Mouse (Mus musculus) ovary, postnatal 36 days (tissue): ENCODE data around the gene Zfp580.
"Not testable (repeated sequence)": the region's sequence is repeated elsewhere in the genome, so short reads cannot be mapped to it uniquely, and the experiment has no call there.

Experiments
- DNase-seq: peaks from one replicate; pipeline ENCODE4 v3.0.0; 2022; ENCODE audit warnings: low spot score, mixed read lengths

Zfp580 gene

DNA sequence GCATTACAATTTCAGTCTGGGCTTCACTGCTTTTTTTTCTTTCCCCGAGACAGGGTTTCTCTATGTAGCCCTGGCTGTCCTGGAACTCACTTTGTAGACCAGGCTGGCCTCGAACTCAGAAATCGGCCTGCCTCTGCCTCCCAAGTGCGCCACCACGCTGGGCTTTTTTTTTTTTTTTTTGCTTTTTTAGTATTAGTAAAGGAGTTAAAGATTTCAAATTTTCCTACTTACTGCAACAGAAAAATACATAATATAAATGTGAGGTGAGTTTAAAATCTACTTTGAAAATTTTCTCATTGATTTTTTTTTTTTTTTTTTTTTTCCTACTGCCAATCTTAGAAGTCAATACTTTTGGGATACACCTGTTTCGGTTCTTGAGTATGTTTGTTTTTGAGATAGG, 13.5 kb downstream of the Zfp580 start:
- no peak for DNase-seq

DNA sequence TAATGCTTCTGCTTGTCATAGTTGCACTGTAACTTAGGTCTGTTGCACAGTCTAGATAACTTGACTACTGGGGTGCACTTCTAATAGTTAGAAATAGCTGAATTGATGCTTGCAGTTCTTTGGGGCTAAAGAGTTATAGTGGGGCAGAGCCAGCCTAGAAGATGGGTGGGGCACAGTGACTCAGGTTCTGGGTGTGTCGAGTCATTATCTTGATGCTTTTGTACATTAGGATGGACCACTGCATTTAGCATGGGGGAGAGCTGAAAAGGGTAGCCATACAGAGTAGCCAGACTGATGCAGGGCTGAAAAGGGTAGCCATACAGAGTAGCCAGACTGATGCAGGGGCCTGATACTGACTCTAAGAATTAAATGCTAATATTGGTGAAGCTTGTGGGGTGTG, 22.2 kb downstream of the Zfp580 start:
- DNase-seq: no peak

DNA sequence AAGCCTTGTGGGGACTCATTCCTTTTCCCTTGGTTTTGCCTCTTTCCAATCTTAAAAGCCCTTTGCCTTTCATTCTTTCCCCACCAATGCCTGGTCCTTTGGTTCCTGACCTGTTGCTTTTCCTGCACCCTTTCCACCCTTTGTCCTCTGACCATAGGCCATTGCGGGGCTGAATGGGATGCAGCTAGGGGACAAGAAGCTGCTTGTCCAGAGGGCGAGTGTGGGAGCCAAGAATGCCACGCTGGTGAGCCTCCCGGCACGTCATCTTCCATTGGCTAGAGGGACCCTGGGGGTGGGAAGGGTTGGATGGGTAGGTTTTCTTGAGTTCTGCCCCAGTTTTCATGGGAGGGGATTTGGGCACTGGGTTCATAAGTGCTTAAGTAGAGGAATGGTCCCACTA, 23.6 kb downstream of the Zfp580 start:
- no peak for DNase-seq

DNA sequence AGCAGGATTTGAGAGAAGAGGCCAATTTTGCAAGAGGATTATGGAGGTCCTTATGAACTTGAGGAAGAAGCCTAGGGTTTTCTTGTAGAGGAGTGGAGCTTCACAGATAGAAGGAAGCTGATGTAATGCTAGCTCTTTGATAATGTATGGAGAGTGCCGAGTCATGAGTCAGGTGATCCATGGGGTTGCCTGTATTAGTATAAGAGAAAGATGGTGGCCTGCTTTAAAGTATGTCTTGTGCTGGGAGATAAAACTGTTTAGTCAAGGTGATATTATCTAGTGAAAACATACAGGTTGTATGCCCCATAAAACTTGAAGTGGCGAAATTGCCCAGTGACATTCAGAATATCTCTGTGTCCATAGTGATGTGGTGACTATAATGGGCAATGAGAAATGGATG, 25.6 kb downstream of the Zfp580 start:
- DNase-seq: no peak

DNA sequence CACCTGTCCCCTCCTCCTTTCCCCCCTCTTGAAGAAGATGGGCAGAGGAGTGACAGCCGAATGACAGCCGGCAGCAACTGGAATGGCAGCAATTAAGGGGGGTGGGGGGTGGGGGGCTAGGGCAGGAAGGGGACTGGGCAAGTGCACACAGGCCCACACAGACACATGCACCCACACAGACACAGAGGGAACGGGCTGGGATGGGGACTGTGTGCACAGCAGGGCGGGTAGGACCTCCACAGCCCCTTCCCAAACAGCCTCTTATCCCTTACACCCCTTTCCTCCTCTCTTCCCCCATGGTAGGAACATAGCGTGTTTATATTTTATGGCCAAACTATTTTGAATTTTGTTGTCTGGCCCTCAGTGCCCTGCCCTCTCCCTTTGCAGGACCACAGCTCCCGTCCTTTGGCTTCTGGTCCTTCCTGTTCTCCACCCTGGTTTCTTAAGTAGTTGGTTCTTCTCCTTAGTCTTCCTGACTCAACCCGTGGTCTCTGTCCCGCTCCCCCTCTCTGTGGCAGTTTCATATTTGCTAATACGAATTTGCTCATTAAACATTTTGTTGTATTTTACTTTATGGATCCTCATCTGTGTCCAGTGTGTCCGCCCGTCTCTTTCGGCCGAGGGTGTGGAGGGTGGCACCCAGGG, 28.1 kb downstream of the Zfp580 start:
- DNase-seq: not testable (repeated sequence)

DNA sequence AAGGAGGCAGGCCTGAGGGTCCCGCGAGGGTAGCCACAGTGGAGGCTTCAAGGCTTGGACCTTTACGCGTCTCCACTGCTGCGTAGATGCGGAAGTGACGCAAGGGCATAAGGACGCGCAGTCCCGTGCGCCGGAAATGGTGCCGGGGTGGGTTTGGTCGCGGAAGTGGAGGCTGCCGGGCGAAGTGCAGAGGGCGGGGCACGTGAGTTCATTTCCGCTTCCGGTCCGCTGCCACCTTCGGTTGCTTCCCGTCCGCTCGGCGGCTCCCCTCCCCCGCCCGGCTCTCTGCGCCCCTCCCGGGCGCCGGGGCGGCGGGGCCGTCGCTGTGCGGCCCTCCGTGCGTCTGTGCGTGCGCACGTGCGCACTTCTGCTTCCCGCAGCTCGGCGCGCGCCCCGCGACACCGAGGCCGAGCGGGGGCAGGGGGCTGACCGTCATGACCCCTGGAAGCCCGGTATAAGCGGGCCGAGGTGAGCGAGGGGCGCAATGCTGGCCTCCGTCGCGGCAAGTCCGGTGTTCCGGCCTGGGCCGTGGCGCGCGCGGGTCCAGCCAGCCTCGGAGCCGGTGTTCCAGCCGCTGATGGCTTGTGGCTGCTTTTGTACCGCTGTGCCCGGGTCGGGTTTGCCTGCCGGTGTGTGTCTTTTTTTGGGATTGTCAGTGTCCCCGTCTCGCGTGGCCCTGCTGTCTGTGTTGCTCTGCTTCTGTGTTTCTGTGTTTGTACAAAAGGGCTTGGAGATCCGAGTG, 28.8 kb downstream of the Zfp580 start, which contains the start of gene Epn1:
Epn1 (plus strand) TSS at position 226 of the 742 bp plus-strand sequence.
- DNase-seq: peak; percentile 94

DNA sequence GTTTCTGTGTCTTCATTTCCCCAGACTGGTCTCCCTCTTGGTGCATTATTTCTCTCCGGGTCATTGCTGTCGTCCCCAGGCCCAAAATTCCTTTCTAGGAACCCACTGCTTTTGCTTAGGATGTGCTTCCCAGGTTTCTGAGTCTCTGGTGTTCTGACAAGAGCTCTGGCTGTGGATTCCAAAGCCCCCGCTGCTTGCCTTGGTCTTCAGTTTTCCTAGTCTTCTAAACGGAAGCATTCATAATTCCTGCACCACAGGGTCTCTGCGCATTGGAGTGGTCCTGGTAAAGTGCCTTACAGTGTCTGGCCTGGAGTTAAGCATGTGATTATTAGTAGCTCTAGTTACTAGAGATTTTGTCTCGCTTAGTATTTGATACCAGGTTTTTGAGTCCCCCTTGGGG, 29.5 kb downstream of the Zfp580 start:
- DNase-seq: no peak

DNA sequence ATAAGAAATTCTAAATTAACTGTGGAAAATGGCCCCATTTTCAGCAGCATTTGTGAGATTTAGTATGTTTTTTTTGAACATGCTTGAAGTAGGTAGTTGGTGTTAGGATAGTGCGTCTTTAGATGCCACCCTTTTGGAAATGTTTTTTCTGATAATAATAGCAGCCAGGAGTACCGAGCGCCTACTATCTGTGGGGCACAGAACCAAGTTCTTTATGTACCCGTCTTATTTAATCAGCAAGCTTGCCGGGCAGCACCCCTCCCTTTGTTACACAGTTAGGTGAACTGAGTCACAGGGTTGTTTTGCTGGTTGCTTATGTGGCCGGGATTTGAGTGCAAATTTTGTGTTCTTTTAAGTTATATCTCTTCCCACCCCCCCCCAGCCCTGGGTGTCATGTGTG, 29.9 kb downstream of the Zfp580 start:
- DNase-seq: no peak

DNA sequence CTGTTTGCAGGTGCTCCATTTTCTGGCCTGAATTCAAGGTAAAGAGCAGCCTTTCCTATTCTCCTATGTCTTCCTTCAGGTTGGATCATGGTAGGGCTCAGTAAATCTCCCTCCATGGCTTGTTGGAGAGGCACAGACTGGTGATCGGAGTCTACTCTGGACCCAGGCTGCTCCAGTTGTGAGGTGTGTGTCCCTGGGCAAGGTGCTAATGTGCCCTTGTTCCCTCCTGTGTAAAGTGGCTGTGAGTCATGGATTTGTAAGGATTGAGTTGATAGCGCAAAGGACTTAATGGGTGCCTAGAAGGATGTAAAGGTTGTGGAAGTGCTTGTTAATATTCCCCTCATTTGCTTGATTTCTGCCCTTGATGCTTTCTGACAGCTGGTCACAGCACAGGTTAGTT, 30.6 kb downstream of the Zfp580 start:
- DNase-seq: no peak

DNA sequence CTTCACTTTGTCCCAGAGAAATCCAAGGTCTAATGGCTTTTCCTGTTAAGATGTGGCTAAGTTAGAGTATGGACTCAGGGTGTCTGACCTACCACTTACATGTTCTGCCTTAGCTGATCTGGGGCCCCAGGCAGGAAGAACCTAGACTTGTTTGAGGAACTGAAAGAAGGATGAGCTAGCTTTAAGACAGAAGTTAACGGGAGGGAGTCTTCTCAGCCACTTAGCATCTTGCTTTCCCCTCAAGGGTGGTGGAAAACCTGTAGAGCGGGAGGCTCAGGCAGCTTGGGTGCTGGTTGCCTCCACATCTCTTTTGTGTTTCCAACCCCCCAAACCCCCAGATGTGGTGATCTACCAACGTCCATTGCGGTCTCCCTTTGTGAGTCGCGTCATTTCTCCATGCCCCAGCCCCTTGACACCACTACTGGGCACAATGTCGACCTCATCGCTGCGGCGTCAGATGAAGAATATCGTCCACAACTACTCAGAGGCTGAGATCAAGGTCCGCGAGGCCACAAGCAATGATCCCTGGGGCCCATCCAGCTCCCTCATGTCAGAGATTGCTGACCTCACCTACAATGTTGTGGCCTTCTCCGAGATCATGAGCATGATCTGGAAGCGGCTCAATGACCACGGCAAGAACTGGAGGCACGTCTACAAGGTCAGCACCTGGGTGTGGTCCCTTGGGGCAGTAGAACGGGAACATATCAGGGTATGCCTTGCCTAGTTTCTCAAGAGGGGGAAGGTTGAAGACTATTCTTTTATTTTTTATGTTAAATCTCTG, 32.2 kb downstream of the Zfp580 start:
- DNase-seq: no peak

DNA sequence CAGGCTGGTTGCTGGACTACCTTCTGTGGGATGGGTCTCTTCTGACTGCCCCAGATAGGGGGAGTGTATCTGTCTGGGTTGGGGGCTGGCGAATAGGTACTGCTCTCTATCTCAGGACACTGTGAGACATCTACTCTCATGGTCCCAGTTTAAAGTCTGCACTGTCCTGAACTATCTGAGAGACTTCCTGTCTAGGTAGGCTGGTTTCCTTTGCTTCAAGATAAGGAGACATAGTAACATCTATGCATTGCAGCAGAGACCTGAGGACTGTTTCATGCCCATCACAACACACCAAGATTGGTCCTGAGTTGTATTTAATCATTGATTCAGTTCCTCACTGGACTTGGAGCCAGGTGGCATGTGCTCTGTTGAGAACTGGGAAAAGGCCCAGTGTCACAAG, 34.2 kb downstream of the Zfp580 start:
- no peak for DNase-seq

DNA sequence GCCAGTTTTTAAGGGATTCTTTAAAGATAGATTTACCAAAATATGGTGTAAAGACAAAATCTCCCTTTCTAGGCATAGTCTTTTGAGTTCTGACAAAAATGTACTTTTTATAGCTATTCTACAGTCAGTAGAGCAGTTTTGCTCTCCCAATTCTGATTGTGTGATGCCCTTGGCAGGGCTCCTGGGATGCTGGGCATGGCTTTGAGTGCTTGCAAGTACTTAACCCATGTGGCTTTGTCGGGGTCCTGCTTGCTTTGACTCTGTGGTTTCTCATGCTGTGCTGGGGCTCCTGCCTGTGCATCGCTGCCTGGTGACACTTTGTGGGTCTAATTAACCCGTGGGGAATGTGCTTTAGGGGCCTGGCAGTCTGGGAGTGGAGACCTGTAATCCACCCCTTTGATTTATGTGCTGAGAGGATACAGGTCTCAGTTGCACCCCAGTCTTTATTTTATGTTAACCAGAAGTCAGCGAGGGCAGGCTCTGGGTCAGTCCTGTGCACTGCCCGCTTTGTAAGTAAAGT, 35.6 kb downstream of the Zfp580 start:
- DNase-seq: no peak

DNA sequence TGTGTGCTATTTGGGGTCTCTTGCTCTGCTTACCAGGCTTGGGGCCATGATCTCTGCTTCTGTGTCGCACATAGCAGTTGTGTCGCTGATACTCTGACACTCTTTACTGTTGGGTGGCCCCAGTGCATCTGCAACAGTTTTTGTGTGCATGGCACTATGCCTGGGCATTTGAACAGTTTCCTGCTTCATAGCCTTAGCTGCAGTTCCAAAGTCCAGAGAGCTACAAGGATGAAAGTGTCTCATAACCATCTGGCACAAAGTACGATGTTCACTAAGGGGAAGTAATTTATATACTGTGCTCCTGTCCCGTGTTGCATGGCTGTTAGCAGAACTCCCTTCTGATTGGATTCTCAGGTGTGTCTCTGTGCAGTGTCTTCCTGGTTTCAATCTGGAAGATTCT, 36.5 kb downstream of the Zfp580 start:
- no peak for DNase-seq

DNA sequence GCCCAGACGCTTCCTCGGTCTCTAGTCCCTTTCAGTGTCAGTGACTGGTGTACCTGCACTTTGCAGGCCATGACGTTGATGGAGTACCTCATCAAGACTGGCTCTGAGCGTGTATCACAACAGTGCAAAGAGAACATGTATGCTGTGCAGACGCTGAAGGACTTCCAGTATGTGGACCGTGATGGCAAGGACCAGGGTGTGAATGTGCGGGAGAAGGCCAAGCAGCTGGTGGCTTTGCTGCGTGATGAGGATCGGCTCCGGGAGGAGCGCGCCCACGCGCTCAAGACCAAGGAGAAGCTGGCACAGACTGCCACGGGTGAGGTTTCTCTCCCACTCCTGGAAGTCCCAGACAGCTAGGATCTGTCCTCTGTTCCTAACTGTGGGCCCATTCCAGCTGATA, 38.5 kb downstream of the Zfp580 start:
- DNase-seq: no peak

DNA sequence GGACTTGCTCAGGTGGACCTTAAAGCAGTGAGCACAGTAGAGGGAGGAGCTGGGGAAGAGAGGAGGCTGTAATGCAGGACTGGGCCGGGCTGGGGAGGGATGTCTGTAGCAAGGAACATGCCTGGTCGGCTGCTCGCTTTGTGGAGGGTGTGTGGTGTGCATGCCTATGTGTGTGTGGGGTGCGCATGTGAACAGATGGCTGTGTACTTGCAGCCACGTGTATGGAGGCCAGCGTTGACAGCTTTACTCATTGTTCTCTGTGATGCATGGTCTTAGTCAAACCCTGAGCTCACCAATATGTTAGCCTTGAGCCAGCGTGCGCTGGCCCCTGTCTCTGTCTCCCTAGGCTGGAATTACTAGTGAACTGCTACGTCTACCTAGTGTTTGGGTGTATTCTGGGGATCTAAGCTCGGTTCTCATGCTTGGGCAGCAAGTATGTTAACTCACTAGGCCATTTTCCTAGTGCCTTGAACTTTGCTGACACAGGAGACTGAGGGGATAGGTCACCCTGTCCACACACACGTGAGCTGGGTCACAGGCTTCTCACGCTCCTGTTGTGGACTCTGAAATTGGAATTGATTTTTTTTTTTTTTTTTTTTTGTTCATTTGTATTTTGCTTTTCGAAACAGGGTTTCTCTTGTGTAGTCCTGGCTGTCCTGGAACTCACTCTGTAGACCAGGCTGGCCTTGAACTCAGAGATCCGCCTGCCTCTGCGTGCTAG, 39.8 kb downstream of the Zfp580 start:
- DNase-seq: no peak

DNA sequence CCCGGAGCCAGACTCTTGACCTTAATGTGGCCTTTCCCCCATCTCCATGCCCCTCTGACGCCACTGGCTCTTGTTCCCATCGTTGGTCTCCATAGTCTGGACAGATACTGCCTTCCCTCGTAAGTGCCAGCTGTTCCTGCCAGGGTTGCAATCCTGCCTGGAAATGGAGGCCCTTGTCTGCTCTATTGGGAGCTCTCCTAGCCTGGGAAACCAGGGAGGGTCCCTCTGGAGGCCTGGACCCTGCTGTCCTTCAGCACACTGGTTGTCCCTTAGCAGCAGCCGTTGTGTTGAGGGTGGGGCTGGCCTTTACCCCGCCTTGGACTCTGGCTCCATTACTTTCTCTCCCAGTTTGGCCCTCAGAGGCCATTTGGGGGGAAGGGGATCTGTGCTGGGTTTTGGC, 41.0 kb downstream of the Zfp580 start:
- DNase-seq: no peak

DNA sequence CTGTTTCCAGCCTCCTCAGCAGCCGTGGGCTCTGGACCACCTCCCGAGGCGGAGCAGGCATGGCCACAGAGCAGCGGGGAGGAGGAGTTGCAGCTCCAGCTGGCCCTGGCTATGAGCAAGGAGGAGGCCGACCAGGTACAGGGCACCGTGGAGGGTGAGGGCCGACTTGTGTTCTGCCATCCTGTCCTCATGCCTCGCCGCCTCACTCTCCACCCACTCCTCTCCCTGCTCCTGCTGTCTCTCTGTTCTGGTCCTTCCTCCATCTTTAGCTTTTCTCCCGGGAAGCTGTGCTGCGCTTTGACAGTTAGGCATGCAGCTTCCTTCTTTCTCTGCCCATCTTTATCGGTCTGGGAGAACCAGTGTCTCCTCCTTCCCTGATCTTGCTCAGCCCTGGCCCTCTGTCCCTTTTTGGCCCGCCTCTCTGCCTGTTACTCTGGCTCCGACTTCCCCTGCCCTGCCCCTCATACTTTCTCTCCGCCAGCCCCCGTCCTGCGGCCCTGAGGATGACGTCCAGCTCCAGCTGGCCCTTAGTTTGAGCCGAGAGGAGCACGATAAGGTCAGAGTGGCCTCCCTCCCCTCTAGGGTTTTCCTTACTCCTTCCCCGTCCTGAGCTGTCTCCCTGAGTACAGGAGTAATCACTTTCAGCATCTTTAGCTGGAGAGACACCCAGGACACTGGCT, 41.6 kb downstream of the Zfp580 start:
- DNase-seq: no peak

DNA sequence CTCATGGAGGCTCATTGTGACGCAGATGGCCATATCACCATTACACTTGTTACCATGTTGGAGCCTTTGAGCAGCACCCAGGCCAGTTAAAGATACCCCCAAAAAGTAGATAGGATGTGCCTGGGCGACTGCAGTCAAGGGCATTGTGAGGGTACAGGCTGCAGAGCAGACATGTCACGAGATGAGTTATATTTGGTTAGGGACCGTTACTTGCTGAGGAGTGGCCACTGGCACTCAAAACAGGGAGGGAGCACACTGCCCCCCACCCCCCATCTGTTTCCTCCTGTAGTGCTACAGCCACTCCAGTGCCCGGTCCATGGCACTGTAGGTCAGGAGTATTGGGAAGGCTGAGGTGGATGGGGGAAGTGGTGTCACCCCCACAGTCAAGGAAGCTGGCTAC, 47.4 kb downstream of the Zfp580 start:
- no peak for DNase-seq

DNA sequence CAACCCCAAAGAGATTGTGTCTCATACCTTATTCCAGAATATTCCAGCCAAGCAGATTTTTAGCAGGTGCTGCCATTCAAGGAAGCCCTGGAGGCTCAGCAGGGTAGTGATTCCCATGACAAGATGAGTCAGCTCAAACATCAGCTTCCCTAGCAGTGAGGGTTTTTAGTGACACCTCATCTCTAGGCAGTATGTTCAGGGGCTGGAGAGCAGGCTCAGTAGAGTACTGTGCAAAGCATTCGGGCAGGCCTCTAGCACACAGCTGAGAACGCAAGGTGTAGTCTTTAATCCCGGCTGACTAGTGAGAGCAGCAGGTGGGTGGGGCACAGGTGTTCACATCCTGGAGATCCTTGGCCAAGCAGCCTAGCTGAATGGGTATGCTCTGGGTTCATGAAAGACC, 48.5 kb downstream of the Zfp580 start:
- DNase-seq: no peak

DNA sequence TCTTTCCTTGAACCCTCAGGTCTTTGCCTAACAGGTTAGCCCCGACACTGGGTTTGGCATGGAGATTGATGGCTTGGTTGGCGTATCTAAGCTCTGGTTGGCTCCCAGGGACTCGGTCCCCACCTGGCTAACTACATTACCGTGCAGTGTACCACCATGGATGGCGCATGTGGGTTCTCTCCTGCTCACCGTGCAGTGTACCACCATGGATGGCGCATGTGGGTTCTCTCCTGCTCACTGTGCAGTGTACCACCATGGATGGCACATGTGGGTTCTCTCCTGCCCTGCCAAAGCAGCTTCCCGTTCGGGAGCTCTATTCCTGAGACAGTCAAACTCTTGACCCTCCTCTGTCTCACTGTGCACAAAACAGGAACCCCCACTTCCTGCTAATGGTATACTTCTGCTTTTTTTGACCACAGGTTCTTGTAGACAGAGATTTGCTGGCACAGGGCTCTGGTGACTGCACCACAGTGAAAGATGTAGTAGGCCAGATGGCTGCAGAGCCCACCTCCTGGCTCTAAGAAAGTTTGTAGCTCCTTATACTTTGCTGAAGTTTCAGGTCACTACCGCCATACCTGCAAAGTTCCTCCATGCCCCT, 49.8 kb downstream of the Zfp580 start:
- no peak for DNase-seq

DNA sequence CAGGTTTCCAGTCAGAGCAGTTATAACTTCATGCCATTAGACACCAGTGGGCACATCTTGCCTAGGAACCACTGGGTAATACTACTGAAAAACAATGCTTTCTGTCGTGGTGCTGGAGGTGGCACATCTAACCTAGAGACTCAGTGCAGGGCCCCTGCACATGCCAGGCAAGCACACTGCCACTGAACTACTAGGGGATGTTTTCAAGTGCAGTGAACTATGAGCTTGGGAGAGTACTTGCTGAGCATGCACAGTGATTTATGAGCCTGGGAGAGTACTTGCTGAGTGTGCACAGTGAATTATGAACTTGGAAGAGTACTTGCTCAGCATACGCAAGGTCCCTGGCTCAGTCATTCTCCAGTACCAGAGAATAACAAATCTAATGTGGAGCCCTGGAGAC, 51.2 kb downstream of the Zfp580 start:
- no peak for DNase-seq
